Mouse (Mus musculus) lung, embryonic 14.5 days (tissue): ENCODE results near the gene Arsj. TPM values are rescaled to one million over a fixed set of nuclear protein-coding genes. Genes with fewer than 3 reads are reported as not detected.

Experiments used
- ATAC-seq: fragments of 200-750 bp; cut with Nextera tagmentation; 2 replicates; pipeline ENCODE4 v1.8.0; 2017; ENCODE audit warnings: mild to moderate bottlenecking, moderate TSS enrichment, moderate library complexity; ENCODE audit not compliant: insufficient read depth
- DNase-seq: peaks from one replicate; pipeline ENCODE4 v3.0.0-alpha.2; 2015
- H3K27ac ChIP-seq: fragments of 300-500 bp; sonication (generic); 2 replicates; pipeline ENCODE4 v1.5.1; 2014; ENCODE audit warnings: low read depth, mild to moderate bottlenecking, moderate library complexity
- H3K27me3 ChIP-seq: fragments of 300-500 bp; sonication (generic); 2 replicates; pipeline ENCODE4 v1.6.1; 2014; ENCODE audit warnings: low read length, control low read depth; ENCODE audit not compliant: insufficient read depth
- H3K36me3 ChIP-seq: fragments of 300-500 bp; sonication (generic); 2 replicates; pipeline ENCODE4 v1.6.1; 2014; ENCODE audit warnings: control low read depth; ENCODE audit not compliant: insufficient read depth
- H3K4me1 ChIP-seq: fragments of 300-500 bp; sonication (generic); 2 replicates; pipeline ENCODE4 v1.6.1; 2014; ENCODE audit warnings: antibody characterized with exemption, control low read depth; ENCODE audit not compliant: insufficient read depth
- H3K4me2 ChIP-seq: fragments of 300-500 bp; sonication (generic); 2 replicates; pipeline ENCODE4 v1.6.1; 2014; ENCODE audit warnings: mild to moderate bottlenecking
- H3K4me3 ChIP-seq: fragments of 300-500 bp; sonication (generic); 2 replicates; pipeline ENCODE4 v1.5.1; 2014; ENCODE audit warnings: low read depth, low read length
- H3K9ac ChIP-seq: fragments of 300-500 bp; sonication (generic); 2 replicates; pipeline ENCODE4 v1.6.1; 2014
- H3K9me3 ChIP-seq: fragments of 300-500 bp; sonication (generic); 2 replicates; pipeline ENCODE4 v1.6.1; 2016; ENCODE audit warnings: low read depth, low read length, control low read depth
- CTCF ChIP-seq: IDR thresholded peaks from 2 replicates; pipeline ENCODE4 v1.5.1; 2016; ENCODE audit warnings: antibody characterized with exemption, low read depth
- WGBS: fragments of 180-500 bp; shearing (Covaris S2); extraction: QIAGEN DNeasy Blood & Tissue Kit; methylation state at CpG from one replicate; pipeline ENCODE4 v1.1.7; 2014; 5-methylcytosine and 5-hydroxymethylcytosine counted together
- polyA plus RNA-seq: library from polyadenylated mRNA; unstranded; fragments of >200 nt; fragmentation: Nextera tagmentation; extraction: Ambion mirVana; gene quantifications from 2 replicates; pipeline ENCODE4 v1.2.1, GENCODE M21; 2014

Arsj gene
- polyA plus RNA-seq, 1 experiment from 2014 or later, result 0.70 TPM

DNA sequence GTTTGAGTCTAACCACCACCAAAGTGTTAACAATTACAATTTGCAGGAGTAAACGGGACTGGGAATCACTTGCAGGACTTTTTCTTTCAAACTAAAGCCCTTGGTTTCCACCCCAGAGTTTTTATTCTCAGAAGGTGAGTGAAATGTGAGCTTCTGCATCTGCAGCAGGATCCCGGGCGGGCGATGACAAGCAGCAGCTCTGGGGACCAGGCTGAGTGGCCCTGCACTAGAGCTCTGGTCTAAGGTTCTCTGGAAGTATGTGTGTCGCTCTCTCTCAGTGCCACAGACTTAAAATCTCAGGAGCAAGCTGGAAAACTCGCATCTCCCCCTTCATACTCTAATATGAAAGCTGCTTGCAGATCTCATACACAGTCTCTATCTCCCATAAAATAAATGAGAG, 15.8 kb downstream of the Arsj start:
- H3K9me3 ChIP-seq, result no peaks in the 10 kb centered on the region
- no peak for TF ChIP-seq CTCF
- H3K27me3 ChIP-seq, result no peaks in the 10 kb centered on the region
- ATAC-seq (no peak), DNase-seq (no peak)
- H3K4me1 ChIP-seq, result no peaks in the 10 kb centered on the region
- H3K27ac ChIP-seq, result no peak overlapping the region
- WGBS, result 58% methylated on average over 6 of the region's 6 CpGs
- no peaks in the 10 kb centered on the region for H3K36me3 ChIP-seq
- H3K4me3 ChIP-seq, result no peak overlapping the region
- H3K4me2 ChIP-seq, result no peak overlapping the region
- H3K9ac ChIP-seq, result no peak overlapping the region

DNA sequence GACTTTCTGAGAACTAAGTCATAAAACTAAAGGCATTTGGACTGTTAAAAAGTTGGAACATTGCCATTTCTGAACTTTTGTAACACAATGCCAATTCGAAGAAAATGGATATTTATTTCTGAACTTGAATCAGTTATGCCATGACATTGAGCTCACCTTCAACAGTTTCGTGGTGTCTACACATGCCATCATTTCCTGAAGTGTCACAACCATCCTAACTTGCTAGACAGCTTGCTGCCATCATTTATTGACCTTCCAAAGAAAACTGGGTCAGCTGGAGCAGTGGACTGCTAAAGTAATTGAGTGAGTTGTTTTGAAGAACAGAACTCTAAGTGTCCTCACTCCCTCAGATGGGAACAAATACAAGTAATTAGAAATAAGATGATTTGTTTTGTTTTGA, 16.2 kb downstream of the Arsj start:
- 46% methylated on average over 2 of the region's 2 CpGs for WGBS
- DNase-seq, result peak; percentile 13

DNA sequence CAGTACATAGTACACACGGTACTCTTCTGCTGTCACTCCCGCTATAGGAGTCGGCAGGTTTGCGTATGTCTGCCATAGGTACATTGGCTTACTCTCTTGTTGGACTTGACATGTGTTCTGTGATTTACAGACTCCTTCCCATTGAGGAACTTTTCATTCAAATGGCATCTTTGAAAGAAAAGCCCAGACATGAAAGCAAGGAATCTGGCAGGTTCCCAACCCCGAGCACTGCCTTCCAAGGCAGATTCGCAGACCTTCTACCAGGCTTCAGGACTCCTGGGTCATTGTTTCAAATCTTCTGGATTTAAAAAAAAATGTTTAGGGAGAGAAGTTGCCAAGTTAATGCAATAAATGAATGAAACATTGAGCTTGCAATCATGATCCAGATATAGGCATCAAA, 19.8 kb downstream of the Arsj start:
- Histone ChIP-seq H3K4me2 (no peak overlapping the region), H3K4me3 (no peak overlapping the region), H3K4me1 (no peaks in the 10 kb centered on the region), H3K27me3 (no peaks in the 10 kb centered on the region), H3K27ac (no peak overlapping the region), H3K9ac (no peak overlapping the region), H3K36me3 (no peaks in the 10 kb centered on the region), H3K9me3 (no peaks in the 10 kb centered on the region)
- 88% methylated on average over 6 of the region's 6 CpGs for WGBS
- no peak for TF ChIP-seq CTCF
- no peak for ATAC-seq
- peak; percentile 24 for DNase-seq

More for the DNA sequence above, 16.2 kb downstream of the Arsj start:
- no peak for TF ChIP-seq CTCF
- Histone ChIP-seq H3K9ac (no peak overlapping the region), H3K4me3 (no peak overlapping the region), H3K27ac (no peak overlapping the region), H3K4me1 (no peaks in the 10 kb centered on the region), H3K9me3 (no peaks in the 10 kb centered on the region), H3K27me3 (no peaks in the 10 kb centered on the region), H3K4me2 (no peak overlapping the region), H3K36me3 (no peaks in the 10 kb centered on the region)
- no peak for ATAC-seq

DNA sequence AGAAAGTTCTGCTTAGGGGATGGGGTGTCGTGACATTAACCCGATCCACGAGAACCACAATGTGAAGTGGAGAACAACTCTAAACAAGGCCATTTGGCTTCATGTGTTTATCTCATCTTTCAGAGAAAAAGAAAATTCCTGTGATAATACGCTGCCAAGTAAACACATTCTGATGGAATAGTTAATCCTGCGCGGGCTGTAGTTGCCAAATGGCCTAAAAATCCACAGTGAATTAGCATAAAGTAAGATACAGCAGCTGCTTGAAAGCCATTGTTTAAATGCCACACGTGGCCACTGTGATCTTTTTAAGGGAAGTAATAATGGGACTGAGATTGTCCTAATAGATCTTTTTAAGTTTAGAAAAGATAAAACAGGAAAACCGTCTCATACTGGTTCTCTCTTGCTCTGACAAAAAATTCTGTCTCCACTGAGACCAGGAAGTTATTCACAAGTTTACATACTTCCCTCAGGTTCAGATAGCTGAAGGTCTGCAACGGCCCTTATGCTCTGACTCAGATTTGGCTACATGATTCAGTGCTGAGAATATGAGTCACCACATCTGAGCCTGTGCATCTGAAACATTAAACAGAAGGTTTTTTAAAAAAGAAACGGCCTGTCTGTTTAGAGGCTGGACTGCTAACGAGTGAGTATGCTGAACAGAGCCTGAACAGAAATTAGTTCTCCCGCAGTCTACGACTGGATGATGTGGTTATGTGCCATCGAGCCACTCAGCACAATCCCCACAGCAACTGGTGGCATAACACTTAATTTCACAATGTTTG, 21.4 kb downstream of the Arsj start:
- no peaks in the 10 kb centered on the region for H3K27me3 ChIP-seq
- H3K4me1 ChIP-seq, result no peaks in the 10 kb centered on the region
- no peak for TF ChIP-seq CTCF
- DNase-seq, result peak; percentile 84
- H3K4me2 ChIP-seq, result no peak overlapping the region
- no peak overlapping the region for H3K4me3 ChIP-seq
- peak overlapping the region; percentile 71 for H3K27ac ChIP-seq
- 43% methylated on average over 14 of the region's 14 CpGs for WGBS
- ATAC-seq, result peak; percentile 91
- H3K9me3 ChIP-seq, result no peaks in the 10 kb centered on the region
- no peak overlapping the region for H3K9ac ChIP-seq
- H3K36me3 ChIP-seq, result no peaks in the 10 kb centered on the region

DNA sequence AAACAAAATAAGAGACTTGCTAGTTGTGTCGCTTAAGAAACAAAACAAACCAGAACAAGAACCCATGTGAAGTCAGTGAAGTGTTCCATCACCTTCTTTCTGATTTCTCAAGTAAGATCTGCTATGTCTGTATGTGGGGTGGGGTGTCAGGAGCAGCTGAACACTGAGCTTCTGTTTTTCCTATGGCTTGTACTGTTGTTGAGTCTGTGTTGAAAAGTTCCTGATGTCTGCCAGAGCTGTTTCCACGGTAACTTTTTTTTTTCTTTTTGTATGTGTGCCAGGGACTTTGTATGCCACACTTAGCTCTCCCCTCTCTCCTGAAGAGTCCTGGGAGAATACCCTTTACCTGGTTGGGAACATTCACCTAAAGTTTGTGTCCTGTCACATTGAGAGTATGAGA, 34.0 kb downstream of the Arsj start:
- ATAC-seq, result peak; percentile 70; the same call in 1 of the 2 replicates
- Histone ChIP-seq H3K36me3 (no peaks in the 10 kb centered on the region), H3K27ac (no peak overlapping the region), H3K27me3 (no peaks in the 10 kb centered on the region), H3K4me3 (no peak overlapping the region), H3K9me3 (no peaks in the 10 kb centered on the region), H3K4me1 (no peaks in the 10 kb centered on the region), H3K4me2 (no peak overlapping the region), H3K9ac (no peak overlapping the region)
- peak; percentile 26 for DNase-seq
- no peak for TF ChIP-seq CTCF
- 65% methylated on average over 2 of the region's 2 CpGs for WGBS

DNA sequence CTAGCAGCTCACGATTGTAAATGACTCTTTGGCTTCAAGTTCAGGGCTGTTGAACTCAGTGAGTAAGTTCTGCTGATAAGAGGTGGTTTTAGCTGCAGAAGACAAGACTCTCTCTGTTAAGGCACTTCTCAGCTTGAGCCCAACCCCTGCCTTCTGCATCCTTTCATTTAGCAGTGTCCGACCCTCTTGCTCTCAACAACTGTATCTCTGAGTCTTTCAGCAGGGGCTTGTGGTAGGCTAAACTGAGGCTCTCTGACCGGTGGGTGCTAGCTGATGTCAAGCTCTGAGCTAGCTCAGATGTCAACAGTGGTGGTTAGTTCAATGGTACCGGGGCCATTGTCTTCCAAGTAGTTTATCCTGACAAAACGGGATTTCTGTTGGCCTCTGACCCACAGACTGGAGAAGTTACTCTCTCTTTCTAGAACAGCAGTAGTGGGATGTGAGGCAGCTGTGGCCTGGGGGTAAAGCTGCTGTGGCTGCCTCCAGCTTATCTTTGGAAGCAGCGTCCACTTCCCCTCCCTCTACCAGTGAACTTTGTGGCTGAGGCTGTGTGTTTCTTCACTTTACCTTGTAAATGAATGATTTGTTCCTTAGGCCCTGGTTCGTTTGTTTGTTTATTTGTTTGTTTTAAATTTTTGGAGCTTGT, 34.6 kb downstream of the Arsj start:
- H3K9ac ChIP-seq, result no peak overlapping the region
- H3K27ac ChIP-seq, result peak overlapping the region; percentile 18; the same call in 1 of the 2 replicates
- no peaks in the 10 kb centered on the region for H3K4me1 ChIP-seq
- H3K9me3 ChIP-seq, result no peaks in the 10 kb centered on the region
- no peaks in the 10 kb centered on the region for H3K27me3 ChIP-seq
- H3K4me3 ChIP-seq, result no peak overlapping the region
- peak; percentile 69 for ATAC-seq
- TF ChIP-seq CTCF, result no peak
- no peak overlapping the region for H3K4me2 ChIP-seq
- WGBS, result 33% methylated on average over 7 of the region's 7 CpGs
- no peaks in the 10 kb centered on the region for H3K36me3 ChIP-seq
- peak; percentile 59 for DNase-seq

DNA sequence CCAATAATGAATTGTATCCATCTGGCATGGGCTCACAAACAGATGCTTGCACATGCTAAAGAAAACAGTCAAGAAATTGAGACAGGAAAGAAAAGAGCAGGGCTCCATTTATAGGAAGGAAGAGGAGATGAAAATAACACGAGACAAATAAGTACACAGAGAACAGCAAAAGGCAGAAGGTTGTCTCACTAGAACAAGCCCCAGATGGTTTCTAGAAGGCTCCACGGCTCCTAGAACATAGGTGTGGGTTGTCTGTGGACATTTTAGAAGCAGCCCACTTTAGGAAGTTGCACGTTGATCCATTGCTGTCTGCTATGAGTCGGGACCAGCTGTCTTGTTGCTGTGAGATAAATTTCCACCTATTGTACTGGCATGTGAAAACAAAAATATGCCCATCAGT, 37.2 kb downstream of the Arsj start:
- Histone ChIP-seq H3K27me3 (no peaks in the 10 kb centered on the region), H3K4me2 (no peak overlapping the region), H3K4me1 (no peaks in the 10 kb centered on the region), H3K4me3 (no peak overlapping the region), H3K9ac (no peak overlapping the region), H3K9me3 (no peaks in the 10 kb centered on the region), H3K27ac (no peak overlapping the region), H3K36me3 (no peaks in the 10 kb centered on the region)
- no peak for TF ChIP-seq CTCF
- WGBS, result 44% methylated on average over 4 of the region's 4 CpGs
- DNase-seq (no peak), ATAC-seq (no peak)
